Mouse (Mus musculus): ENCODE measurements around the gene Six1.

DNA sequence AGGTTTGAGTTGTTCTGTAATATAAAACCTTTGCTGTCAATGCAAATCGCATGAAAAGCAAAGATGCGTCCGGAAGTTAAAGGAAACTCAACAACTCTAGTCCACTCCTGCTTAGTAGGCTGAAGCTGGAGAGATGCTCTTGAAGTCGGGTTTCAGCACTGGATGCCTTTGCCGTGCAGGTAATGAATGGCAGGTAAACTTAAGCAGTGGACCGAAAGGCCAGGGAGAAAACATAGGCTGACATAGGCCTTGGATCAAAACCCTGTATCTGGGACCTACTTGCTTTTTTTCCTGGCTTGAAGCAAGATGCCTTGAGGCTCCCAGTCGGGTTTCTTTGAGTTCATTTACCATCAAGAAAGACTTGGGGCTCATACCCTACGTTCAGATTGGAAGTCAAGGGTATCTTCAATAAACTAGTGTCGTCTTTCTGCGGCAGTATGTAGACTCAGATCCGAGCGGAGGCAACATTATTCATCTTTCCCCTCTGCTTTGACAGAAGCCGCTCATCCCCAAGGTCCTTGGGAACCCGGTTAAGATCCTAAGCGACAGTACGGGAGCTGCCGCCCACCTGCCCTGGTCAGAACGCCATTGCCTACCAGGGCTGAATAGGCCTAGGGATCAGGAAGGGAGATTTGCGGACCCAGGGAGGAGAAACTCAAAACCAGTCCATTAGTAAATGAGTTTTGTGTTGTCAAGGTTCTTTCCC is 4.0 kb downstream of the Six1 start:
- no peak for TF ChIP-seq ZC3H11A (IDR thresholded peaks at IDR 0.05; ENCODE audit: borderline replicate concordance, low read depth, low read length)
- TF ChIP-seq ZNF384 (IDR thresholded peaks at IDR 0.05; ENCODE audit: low read depth, low read length) = no peak
- TF ChIP-seq MAFK (IDR thresholded peaks at IDR 0.05; ENCODE audit: insufficient read depth, low read depth, low read length) = no peak
- TF ChIP-seq CHD2 (IDR thresholded peaks at IDR 0.05; ENCODE audit: low read depth, low read length) = no peak
- TF ChIP-seq HCFC1 (IDR thresholded peaks at IDR 0.05; ENCODE audit: borderline replicate concordance, insufficient read depth, low read length) = no peak

Measured in ES-E14 (cell line).